ENCODE assay signal across 20 mouse cellular contexts in genomic region chr11:83123198-83123597, GRCm38 (mm10). TPM values are rescaled to one million over a fixed set of nuclear protein-coding genes. Genes with fewer than 3 reads are reported as not detected.
"Had no signal": no experiment of that assay in that cellular context is flagged by ENCODE, and none has a peak within 500 bp of the region (broad histone marks: within the 10 kb centered on the region; RNA-seq: fewer than 3 reads in every experiment).

No protein-coding gene starts in this region.

- H3K27me3 ChIP-seq: neural tube, embryonic 12.5 days; neural tube, embryonic 13.5 days; neural tube, embryonic 15.5 days; stomach, embryonic 15.5 days had no signal

- H3K4me3 ChIP-seq: neural tube, embryonic 12.5 days; neural tube, embryonic 13.5 days; neural tube, embryonic 15.5 days; stomach, embryonic 15.5 days had no signal

- H3K4me2 ChIP-seq: neural tube, embryonic 12.5 days; neural tube, embryonic 13.5 days; neural tube, embryonic 15.5 days; stomach, embryonic 15.5 days had no signal

- H3K36me3 ChIP-seq: neural tube, embryonic 12.5 days; neural tube, embryonic 13.5 days; neural tube, embryonic 15.5 days; stomach, embryonic 15.5 days had no signal

- H3K27ac ChIP-seq: neural tube, embryonic 12.5 days; neural tube, embryonic 13.5 days; neural tube, embryonic 15.5 days; stomach, embryonic 15.5 days; stomach, postnatal 0 days had no signal

- DNase-seq: retina, postnatal 1 day; right cerebral cortex, adult 18-20 months; right cerebral cortex, postnatal 14 days; right cerebral cortex, postnatal 25 days; right cerebral cortex, postnatal 4 days; spleen, adult 18-20 months; thymus, adult 2 months; thymus, postnatal 14 days; thymus, postnatal 25 days; thymus, postnatal 36 days; thymus, postnatal 4 days had no signal

- H3K4me1 ChIP-seq: neural tube, embryonic 12.5 days; neural tube, embryonic 13.5 days; neural tube, embryonic 15.5 days; stomach, embryonic 15.5 days had no signal

- H3K9ac ChIP-seq: neural tube, embryonic 12.5 days; neural tube, embryonic 13.5 days; neural tube, embryonic 15.5 days; stomach, embryonic 15.5 days had no signal

- H3K9me3 ChIP-seq: neural tube, embryonic 12.5 days; neural tube, embryonic 13.5 days; neural tube, embryonic 15.5 days; stomach, embryonic 15.5 days had no signal

RNA-seq across cellular contexts. Expression of gene Slfn1, which starts 6.5 kb away (rescaled TPM):
- polyA plus RNA-seq: neural tube, embryonic 11.5 days; neural tube, embryonic 12.5 days; neural tube, embryonic 13.5 days; neural tube, embryonic 14.5 days; neural tube, embryonic 15.5 days; stomach, embryonic 14.5 days; testis, adult 2 months had no signal

RNA-seq across cellular contexts. Expression of gene Slfn4, which starts 51.8 kb away (rescaled TPM):
- polyA plus RNA-seq: neural tube, embryonic 11.5 days; neural tube, embryonic 12.5 days; neural tube, embryonic 13.5 days; neural tube, embryonic 14.5 days; neural tube, embryonic 15.5 days had no signal
